Mouse (Mus musculus): ENCODE data around the gene Pcmt1.

GRCm38 (mm10) chr10:7606437-7606836 is 74.5 kb downstream of the Pcmt1 start:
- TF ChIP-seq CTCF (IDR thresholded peaks at IDR 0.05; ENCODE audit: extremely low read depth, insufficient read depth, insufficient read length, insufficient replicate concordance) (no peak), POLR2A (IDR thresholded peaks at IDR 0.05; ENCODE audit: low read depth, low read length) (no peak)
